Mouse (Mus musculus): Measurements from ENCODE around the gene Jarid2.

Jarid2 gene

GRCm38 (mm10) chr13:44924042-44924441 lies 194.8 kb downstream of the Jarid2 start:
- DNase-seq: no peak

- no peak for DNase-seq
Measured at GRCm38 (mm10) chr13:44925173-44925572, 195.9 kb downstream of the Jarid2 start.

DNA sequence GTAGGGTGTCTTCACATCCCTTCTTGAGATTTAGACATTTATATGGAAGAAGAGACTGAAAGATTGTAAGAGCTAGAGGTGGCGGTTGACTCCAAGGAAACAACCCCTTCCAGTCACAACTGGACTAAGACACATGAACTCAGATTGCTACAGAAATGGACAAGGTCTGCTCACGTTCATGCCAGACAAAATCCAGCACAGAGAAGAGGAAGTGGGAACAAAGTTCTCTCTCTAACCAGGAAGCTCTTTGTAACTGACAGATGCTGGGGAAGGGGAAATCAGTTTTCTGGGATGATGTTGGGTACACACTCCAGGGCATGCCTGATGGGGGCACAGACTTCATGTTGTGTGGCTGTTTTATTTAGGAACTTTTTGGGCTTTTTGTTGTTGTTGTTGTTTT lies 197.0 kb downstream of the Jarid2 start:
- DNase-seq: no peak

DNA sequence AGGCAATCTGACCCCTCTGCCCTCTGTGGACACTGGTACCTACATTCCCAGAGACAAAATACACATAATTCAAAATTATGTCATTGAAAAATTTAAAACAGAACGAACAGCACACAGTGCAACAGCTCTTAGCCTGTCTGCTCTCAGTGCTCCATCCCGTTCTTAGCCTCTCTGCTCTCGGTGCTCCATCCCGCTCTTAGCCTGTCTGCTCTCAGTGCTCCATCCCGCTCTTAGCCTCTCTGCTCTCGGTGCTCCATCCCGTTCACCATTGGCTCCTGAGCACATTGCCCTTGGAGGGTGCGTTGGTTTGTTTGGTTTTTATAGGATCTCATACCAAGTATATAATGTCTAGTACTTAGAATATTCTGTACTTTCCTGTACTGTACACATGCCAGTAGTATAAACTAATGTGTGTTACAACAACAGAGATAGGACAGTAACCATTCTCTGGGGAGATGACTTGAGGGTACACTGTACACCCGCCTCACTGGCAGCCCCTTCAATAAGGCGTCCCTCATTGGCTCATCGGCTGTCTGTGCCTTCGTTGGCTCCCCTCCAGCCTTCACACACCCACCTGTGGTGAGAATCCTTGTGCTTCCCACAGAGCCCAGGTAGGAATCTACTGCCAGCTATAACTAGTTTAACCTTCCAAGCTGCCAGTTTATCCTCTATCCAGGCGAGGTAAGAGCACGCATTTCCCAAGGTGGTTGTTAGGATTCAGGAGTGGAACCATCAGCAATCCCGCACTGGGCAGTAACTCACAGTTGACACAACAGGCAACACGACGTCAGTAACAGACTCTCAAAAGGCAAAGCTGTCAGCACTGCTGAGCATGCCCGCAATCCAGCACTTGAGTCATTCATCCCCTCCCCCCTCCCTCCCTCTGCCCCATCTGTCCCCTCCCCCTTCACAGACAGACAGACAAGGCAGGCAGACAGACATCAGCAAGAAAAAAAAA lies 203.3 kb downstream of the Jarid2 start:
- no peak for DNase-seq

GRCm38 (mm10) chr13:44933575-44933974 lies 204.3 kb downstream of the Jarid2 start:
- DNase-seq: no peak

- no peak for DNase-seq
Measured at GRCm38 (mm10) chr13:44937681-44938080, 208.4 kb downstream of the Jarid2 start.

- DNase-seq: no peak
Measured at GRCm38 (mm10) chr13:44939326-44940035, 210.2 kb downstream of the Jarid2 start.

DNA sequence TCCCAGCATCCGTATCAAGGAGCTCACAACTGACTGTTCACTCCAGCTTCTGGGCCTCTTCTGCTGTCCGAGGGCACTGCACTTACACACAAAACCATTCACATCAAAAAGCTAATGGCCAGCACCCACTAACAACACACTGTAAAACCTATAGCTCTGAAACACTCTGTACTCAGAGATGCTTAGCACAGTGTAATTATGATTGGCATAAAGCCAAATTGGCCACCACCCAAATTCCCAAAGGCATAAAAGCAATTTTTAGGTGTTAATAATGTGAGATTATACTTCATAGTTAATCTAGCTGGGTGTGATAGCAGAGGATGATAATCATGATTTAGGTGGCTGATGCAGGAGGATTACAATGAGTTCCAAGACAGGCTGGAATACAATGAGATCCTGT lies 214.3 kb downstream of the Jarid2 start:
- no peak for DNase-seq

GRCm38 (mm10) chr13:44946880-44947635 lies 217.8 kb downstream of the Jarid2 start:
- no peak for DNase-seq

DNA sequence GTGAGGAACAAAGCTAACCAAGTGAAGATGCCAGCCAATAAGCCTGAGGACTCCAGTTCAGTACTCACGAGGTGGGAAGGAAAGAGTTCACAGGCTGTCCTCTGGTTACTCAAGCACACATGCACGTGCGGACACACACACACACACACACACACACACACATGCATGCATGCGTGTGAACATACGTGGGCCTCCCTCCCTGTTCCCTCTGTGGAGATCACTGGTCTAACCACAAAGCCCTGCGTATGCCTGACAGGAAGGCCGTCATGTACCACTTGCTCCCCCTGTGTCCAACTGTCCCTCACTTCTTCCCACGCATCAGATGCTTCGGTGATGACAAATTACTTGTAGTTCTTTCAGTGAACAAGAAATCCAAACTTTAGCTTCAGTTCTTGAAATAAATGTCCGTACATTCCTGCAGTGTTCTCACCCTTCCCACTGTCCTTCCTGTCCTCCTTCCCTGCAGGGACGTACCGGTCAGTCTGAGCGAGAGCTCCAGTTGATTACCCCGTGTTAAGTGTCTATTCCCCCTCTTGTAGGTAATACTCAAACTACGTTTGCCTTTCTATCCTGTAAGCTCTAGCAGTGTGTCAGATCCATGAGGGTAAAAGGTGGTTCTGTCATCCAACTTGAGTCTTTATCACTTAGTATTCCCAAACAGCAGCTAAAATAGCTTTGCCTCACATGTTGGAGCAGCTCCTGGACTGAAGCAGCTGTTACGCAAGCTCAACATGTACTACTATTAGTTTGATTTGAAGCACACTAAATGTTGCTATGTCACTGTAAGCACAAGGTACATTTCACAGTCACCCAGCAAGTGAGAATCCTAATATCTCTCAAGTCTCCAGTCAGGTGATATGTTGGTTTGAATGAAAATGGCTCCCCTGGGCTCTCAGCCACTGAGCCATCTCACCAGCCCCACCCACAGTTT lies 219.3 kb downstream of the Jarid2 start:
- no peak for DNase-seq

DNA sequence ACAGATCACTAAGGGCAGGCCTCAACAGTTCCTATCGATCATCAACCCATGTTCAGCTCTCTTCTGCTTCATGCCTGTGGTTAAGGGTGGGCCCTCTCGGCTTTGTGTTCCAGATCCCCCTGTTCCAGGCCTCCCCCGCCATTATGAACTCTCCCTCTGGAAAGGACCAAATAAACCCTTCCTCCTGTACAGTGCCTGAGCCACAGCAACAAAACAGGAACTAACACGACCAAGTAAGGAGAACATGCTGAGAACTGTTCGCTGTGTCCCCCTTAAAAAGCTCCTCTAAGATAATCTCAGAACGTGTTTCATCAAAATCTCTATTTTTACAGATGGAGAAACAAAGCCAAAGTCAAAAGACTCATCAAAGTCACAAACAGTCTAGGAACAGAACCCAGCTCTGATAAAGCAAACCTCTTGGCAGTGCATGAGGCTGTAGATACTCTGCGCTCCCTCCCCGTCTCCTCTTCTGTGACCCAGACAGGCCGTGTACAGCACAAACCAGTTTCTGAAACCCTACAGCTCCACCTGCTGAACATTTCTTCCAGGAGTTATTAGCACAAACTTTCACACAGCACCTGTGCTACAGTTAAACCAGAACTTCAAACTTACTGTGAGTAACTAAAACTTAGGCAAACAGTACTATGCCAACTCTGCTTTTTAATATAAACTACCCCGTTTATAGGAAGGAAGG lies 223.3 kb downstream of the Jarid2 start:
- DNase-seq: no peak

DNA sequence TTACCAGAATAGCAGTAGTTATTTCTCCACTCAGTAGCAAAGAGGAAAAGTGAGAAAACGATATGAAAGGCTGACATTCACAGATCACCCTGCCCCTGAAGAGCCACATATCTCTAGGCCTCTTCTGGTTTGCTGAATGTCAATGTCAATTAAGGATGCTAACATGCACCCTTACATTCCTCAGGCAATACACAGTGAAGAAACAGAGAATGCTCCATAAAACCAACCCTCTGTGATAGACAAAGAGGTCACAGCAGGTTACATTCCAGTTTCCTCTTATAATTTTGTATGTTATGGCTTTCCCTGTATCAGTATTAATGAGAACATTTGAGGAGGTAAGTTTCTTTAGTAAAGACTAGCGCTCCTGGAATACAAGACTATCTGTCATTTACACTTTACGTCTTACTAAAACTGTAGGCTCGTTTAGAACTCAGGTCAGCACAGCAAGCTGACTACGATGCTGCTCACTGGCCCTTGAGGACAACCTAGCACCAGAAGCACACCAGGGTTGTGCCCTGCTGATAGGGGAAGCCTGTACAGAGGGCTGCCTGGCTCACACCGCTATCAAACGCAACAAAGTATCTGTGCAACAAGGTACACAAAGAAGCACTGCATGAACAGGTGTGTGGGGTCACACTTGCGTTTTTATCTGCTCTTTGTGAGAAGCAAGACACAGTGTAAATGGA lies 224.4 kb downstream of the Jarid2 start:
- DNase-seq: no peak

GRCm38 (mm10) chr13:44954232-44954568 lies 224.9 kb downstream of the Jarid2 start:
- no peak for DNase-seq

DNA sequence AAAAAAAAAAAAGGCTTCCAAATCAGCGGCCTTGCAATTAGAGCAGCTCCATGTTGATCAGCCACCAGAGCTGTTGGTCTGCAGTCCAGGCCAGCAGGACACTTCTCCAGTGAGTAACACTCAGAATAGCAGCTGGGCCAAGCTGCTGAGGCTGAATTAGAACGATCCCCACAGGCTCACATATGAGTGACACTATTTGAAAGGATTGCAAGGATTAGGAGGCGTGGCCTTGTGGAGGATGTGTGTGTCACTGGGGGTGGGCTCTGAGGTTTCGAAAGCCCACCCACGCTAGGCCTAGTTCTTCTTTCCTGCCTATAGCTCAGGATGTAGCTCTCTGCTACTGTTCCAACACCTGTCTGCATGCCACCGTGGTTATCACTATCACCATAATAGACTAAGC lies 226.5 kb downstream of the Jarid2 start:
- no peak for DNase-seq

DNA sequence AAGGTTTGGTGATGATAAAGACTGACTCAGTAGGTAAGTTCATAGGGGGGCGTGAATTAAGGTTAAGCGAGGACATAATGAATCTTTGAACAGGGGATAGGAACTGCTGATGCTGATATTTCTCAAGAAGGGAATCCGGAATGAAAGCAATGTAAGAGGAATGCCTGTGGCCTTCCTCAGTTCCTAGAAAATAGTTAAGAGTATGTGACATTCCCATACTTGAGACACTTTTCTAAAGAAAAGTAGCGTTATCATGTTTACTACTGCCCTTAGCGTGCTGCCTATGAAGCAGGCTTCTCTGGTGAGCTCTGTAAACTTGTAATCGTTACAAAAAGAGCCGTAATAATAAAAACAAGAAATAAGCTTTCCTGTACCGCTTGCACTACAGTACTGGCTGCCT lies 227.8 kb downstream of the Jarid2 start:
- no peak for DNase-seq

- DNase-seq: no peak
Measured at GRCm38 (mm10) chr13:44960542-44961291, 231.4 kb downstream of the Jarid2 start.
